Mouse (Mus musculus): ENCODE data around the gene Gen1. TPM values are rescaled to one million over a fixed set of nuclear protein-coding genes. Genes with fewer than 3 reads are reported as not detected.

Gene Gen1
- polyA plus RNA-seq, 1 experiment: not detected

- 83% methylated on average over 3 of the region's 3 CpGs for WGBS
- TF ChIP-seq POLR2A (IDR thresholded peaks at IDR 0.05; ENCODE audit: insufficient read depth, low read depth, low read length) (no peak), CTCF (IDR thresholded peaks at IDR 0.05; ENCODE audit: insufficient read depth, low read depth, low read length) (no peak)
- no peak overlapping the region for H3K4me3 ChIP-seq (ENCODE audit: insufficient read depth, low read depth, low read length)
- H3K4me1 ChIP-seq (ENCODE audit: control insufficient read depth, insufficient read depth, low read length): no peaks in the 10 kb centered on the region
- no peak overlapping the region for H3K27ac ChIP-seq (ENCODE audit: insufficient read depth, low read depth, low read length)
Measured at GRCm38 (mm10) chr12:11216454-11216853, 49.1 kb downstream of the Gen1 start.

- Histone ChIP-seq H3K4me1 (ENCODE audit: control insufficient read depth, insufficient read depth, low read length) (no peaks in the 10 kb centered on the region), H3K4me3 (ENCODE audit: insufficient read depth, low read depth, low read length) (no peak overlapping the region), H3K27ac (ENCODE audit: insufficient read depth, low read depth, low read length) (no peak overlapping the region)
- WGBS: 73% methylated on average over 2 of the region's 2 CpGs
- no peak for TF ChIP-seq POLR2A (IDR thresholded peaks at IDR 0.05; ENCODE audit: insufficient read depth, low read depth, low read length)
- TF ChIP-seq CTCF (IDR thresholded peaks at IDR 0.05; ENCODE audit: insufficient read depth, low read depth, low read length): no peak
Measured at GRCm38 (mm10) chr12:11215555-11215954, 50.0 kb downstream of the Gen1 start.

GRCm38 (mm10) chr12:11214776-11215175 is 50.8 kb downstream of the Gen1 start:
- TF ChIP-seq POLR2A (IDR thresholded peaks at IDR 0.05; ENCODE audit: insufficient read depth, low read depth, low read length) (no peak), CTCF (IDR thresholded peaks at IDR 0.05; ENCODE audit: insufficient read depth, low read depth, low read length) (no peak)
- H3K4me3 ChIP-seq (ENCODE audit: insufficient read depth, low read depth, low read length): no peak overlapping the region
- H3K27ac ChIP-seq (ENCODE audit: insufficient read depth, low read depth, low read length): no peak overlapping the region
- no peaks in the 10 kb centered on the region for H3K4me1 ChIP-seq (ENCODE audit: control insufficient read depth, insufficient read depth, low read length)

- no peak overlapping the region for H3K4me3 ChIP-seq (ENCODE audit: insufficient read depth, low read depth, low read length)
- H3K4me1 ChIP-seq (ENCODE audit: control insufficient read depth, insufficient read depth, low read length): no peaks in the 10 kb centered on the region
- no peak overlapping the region for H3K27ac ChIP-seq (ENCODE audit: insufficient read depth, low read depth, low read length)
- TF ChIP-seq POLR2A (IDR thresholded peaks at IDR 0.05; ENCODE audit: insufficient read depth, low read depth, low read length) (no peak), CTCF (IDR thresholded peaks at IDR 0.05; ENCODE audit: insufficient read depth, low read depth, low read length) (no peak)
- 66% methylated on average over 1 of the region's 1 CpGs for WGBS
Measured at GRCm38 (mm10) chr12:11212881-11213280, 52.7 kb downstream of the Gen1 start.

- 85% methylated on average over 3 of the region's 3 CpGs for WGBS
- TF ChIP-seq POLR2A (IDR thresholded peaks at IDR 0.05; ENCODE audit: insufficient read depth, low read depth, low read length) (no peak), CTCF (IDR thresholded peaks at IDR 0.05; ENCODE audit: insufficient read depth, low read depth, low read length) (no peak)
- Histone ChIP-seq H3K4me1 (ENCODE audit: control insufficient read depth, insufficient read depth, low read length) (no peaks in the 10 kb centered on the region), H3K27ac (ENCODE audit: insufficient read depth, low read depth, low read length) (no peak overlapping the region), H3K4me3 (ENCODE audit: insufficient read depth, low read depth, low read length) (no peak overlapping the region)
Measured at GRCm38 (mm10) chr12:11210361-11210760, 55.2 kb downstream of the Gen1 start.

- WGBS: 77% methylated on average over 5 of the region's 5 CpGs
- Histone ChIP-seq H3K4me1 (ENCODE audit: control insufficient read depth, insufficient read depth, low read length) (no peaks in the 10 kb centered on the region), H3K27ac (ENCODE audit: insufficient read depth, low read depth, low read length) (no peak overlapping the region), H3K4me3 (ENCODE audit: insufficient read depth, low read depth, low read length) (no peak overlapping the region)
- TF ChIP-seq CTCF (IDR thresholded peaks at IDR 0.05; ENCODE audit: insufficient read depth, low read depth, low read length) (no peak), POLR2A (IDR thresholded peaks at IDR 0.05; ENCODE audit: insufficient read depth, low read depth, low read length) (no peak)
Measured at GRCm38 (mm10) chr12:11209636-11210035, 56.0 kb downstream of the Gen1 start.

DNA sequence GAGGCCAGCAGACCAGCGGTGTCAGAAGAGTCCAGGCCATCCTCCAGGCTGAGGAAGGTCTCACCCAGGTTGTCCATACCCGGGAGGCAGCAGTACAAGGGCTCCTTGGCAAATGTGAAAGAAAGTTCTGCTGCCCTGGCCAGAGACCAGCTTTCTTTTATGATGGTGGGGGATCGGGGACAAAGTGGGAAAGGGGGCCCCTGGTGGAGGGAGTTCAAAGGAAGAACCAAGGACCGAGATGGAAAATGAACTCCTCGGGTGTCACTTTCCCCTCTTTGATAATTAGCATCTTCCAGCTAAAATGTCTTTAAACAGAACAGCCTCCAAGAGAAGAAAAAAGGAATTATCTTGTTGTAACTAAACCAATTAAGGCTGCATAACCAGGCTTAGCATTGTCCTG is 56.7 kb downstream of the Gen1 start, which contains the start of gene Msgn1:
Gene Msgn1 (minus strand): TSS at position 101 of the 400 bp plus-strand sequence.
- 19% methylated on average over 5 of the region's 5 CpGs for WGBS
- H3K4me1 ChIP-seq (ENCODE audit: control insufficient read depth, insufficient read depth, low read length): peaks cover 4% of the 10 kb centered on the region
- TF ChIP-seq CTCF (IDR thresholded peaks at IDR 0.05; ENCODE audit: insufficient read depth, low read depth, low read length) (no peak), POLR2A (IDR thresholded peaks at IDR 0.05; ENCODE audit: insufficient read depth, low read depth, low read length) (no peak)
- no peak within 1 kb of the TSS for H3K27ac ChIP-seq (ENCODE audit: insufficient read depth, low read depth, low read length)
- H3K4me3 ChIP-seq (ENCODE audit: insufficient read depth, low read depth, low read length): no peak within 1 kb of the TSS

GRCm38 (mm10) chr12:11206321-11206720 is 59.3 kb downstream of the Gen1 start:
- H3K4me1 ChIP-seq (ENCODE audit: control insufficient read depth, insufficient read depth, low read length): peaks cover 4% of the 10 kb centered on the region
- no peak for TF ChIP-seq POLR2A (IDR thresholded peaks at IDR 0.05; ENCODE audit: insufficient read depth, low read depth, low read length)
- no peak for TF ChIP-seq CTCF (IDR thresholded peaks at IDR 0.05; ENCODE audit: insufficient read depth, low read depth, low read length)
- no peak overlapping the region for H3K27ac ChIP-seq (ENCODE audit: insufficient read depth, low read depth, low read length)
- no peak overlapping the region for H3K4me3 ChIP-seq (ENCODE audit: insufficient read depth, low read depth, low read length)
- 73% methylated on average over 4 of the region's 4 CpGs for WGBS

GRCm38 (mm10) chr12:11203694-11204665 is 61.6 kb downstream of the Gen1 start:
- Histone ChIP-seq H3K4me1 (ENCODE audit: control insufficient read depth, insufficient read depth, low read length) (peaks cover 4% of the 10 kb centered on the region), H3K4me3 (ENCODE audit: insufficient read depth, low read depth, low read length) (no peak overlapping the region), H3K27ac (ENCODE audit: insufficient read depth, low read depth, low read length) (no peak overlapping the region)
- TF ChIP-seq POLR2A (IDR thresholded peaks at IDR 0.05; ENCODE audit: insufficient read depth, low read depth, low read length): no peak
- TF ChIP-seq CTCF (IDR thresholded peaks at IDR 0.05; ENCODE audit: insufficient read depth, low read depth, low read length): no peak
- 41% methylated on average over 18 of the region's 18 CpGs for WGBS

Measured in olfactory bulb, adult 2 months (tissue).